Mouse (Mus musculus): ENCODE results near the gene Usp30.

DNA sequence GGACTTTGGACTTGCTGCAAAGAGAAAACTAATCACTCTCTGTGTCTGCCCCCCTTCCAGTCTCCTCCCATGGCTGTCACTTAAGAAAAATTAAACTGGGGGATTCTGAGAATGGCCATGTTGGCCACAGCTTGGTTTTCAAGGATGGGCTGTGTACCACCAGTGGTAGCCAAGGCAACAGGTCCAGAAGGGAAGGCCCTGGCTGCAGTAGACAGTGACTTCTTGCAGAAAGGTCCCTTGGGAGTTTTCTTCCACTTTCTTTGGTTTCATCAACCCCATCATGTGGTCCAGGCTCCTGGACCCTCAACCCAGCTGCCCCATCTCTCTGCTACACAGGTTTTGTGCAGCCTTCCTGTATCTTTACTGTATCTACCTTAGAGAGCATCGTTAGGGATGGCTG lies 24.4 kb upstream of the Usp30 start:
- TF ChIP-seq MYC (IDR thresholded peaks at IDR 0.05; ENCODE audit: low read depth, low read length) (no peak), CTCF (IDR thresholded peaks at IDR 0.05 in 2 of 3, conservative IDR thresholded peaks at IDR 0.05 in 1 of 3; ENCODE audit: control insufficient read depth in 1 of 3, insufficient read depth in 1 of 3, low read depth in 2 of 3, low read length in 3 of 3, poor library complexity in 1 of 3, severe bottlenecking in 1 of 3) (no peak), POLR2A (IDR thresholded peaks at IDR 0.05; ENCODE audit: control insufficient read depth in 1 of 2, insufficient read depth in 1 of 2, low read depth in 1 of 2, low read length in 2 of 2, poor library complexity in 1 of 2) (no peak), POLR2AphosphoS2 (IDR thresholded peaks at IDR 0.05; ENCODE audit: low read length) (no peak), CHD1 (IDR thresholded peaks at IDR 0.05; ENCODE audit: low read depth, low read length) (no peak)

Data from MEL (cell line).